Mouse (Mus musculus) heart, embryonic 15.5 days (tissue): ENCODE data around the gene Rap1b. TPM values are rescaled to one million over a fixed set of nuclear protein-coding genes. Genes with fewer than 3 reads are reported as not detected.

Experiments used
- ATAC-seq: fragments of 200-750 bp; cut with Nextera tagmentation; replicated peaks from 2 replicates; pipeline ENCODE4 v1.8.0; 2017; ENCODE audit warnings: low read depth, moderate TSS enrichment; ENCODE audit not compliant: insufficient number of reproducible peaks, insufficient read depth, low FRiP score
- H3K27ac ChIP-seq: fragments of 300-500 bp; sonication (generic); 2 replicates; pipeline ENCODE4 v1.5.1; 2015; ENCODE audit warnings: mild to moderate bottlenecking, inconsistent platforms
- H3K27me3 ChIP-seq: fragments of 300-500 bp; sonication (generic); 2 replicates; pipeline ENCODE4 v1.6.1; 2015; ENCODE audit warnings: inconsistent platforms
- H3K36me3 ChIP-seq: fragments of 300-500 bp; sonication (generic); 2 replicates; pipeline ENCODE4 v1.6.1; 2015; ENCODE audit warnings: mild to moderate bottlenecking, inconsistent platforms
- H3K4me1 ChIP-seq: fragments of 300-500 bp; sonication (generic); replicated peaks from 2 replicates; pipeline ENCODE4 v1.6.1; 2015; ENCODE audit warnings: inconsistent platforms
- H3K4me2 ChIP-seq: fragments of 300-500 bp; sonication (generic); 2 replicates; pipeline ENCODE4 v1.6.1; 2015; ENCODE audit warnings: inconsistent platforms, mild to moderate bottlenecking, moderate library complexity
- H3K4me3 ChIP-seq: fragments of 300-500 bp; sonication (generic); 2 replicates; pipeline ENCODE4 v1.5.1; 2015; ENCODE audit warnings: mild to moderate bottlenecking, inconsistent platforms
- H3K9ac ChIP-seq: fragments of 300-500 bp; sonication (generic); 2 replicates; pipeline ENCODE4 v1.6.1; 2015; ENCODE audit warnings: mild to moderate bottlenecking, inconsistent platforms
- H3K9me3 ChIP-seq: fragments of 300-500 bp; sonication (generic); replicated peaks from 2 replicates; pipeline ENCODE4 v1.6.1; 2016; ENCODE audit warnings: inconsistent platforms
- WGBS: fragments of 180-500 bp; shearing (Covaris S2); methylation state at CpG from one replicate; pipeline ENCODE4 v1.1.7; 2015; ENCODE audit warnings: mixed read lengths; 5-methylcytosine and 5-hydroxymethylcytosine counted together
- polyA plus RNA-seq: library from polyadenylated mRNA; unstranded; fragments of >200 nt; fragmentation: Nextera tagmentation; extraction: Ambion mirVana; gene quantifications from 2 replicates; pipeline ENCODE4 v1.2.1, GENCODE M21; 2015

Gene Rap1b
- polyA plus RNA-seq, 1 experiment from 2014 or later = 112 TPM

- H3K9me3 ChIP-seq = no peaks in the 10 kb centered on the region
- H3K4me3 ChIP-seq = no peak overlapping the region
- no peak overlapping the region for H3K4me2 ChIP-seq
- no peaks in the 10 kb centered on the region for H3K4me1 ChIP-seq
- H3K36me3 ChIP-seq = peaks cover 76% of the 10 kb centered on the region
- ATAC-seq = no peak
- WGBS = 90% methylated on average over 14 of the region's 14 CpGs
- no peak overlapping the region for H3K27ac ChIP-seq
- H3K27me3 ChIP-seq = no peaks in the 10 kb centered on the region
- H3K9ac ChIP-seq = no peak overlapping the region
These were observed 63.2 kb downstream of the Rap1b start for GRCm38 (mm10) chr10:117782491-117783260.

DNA sequence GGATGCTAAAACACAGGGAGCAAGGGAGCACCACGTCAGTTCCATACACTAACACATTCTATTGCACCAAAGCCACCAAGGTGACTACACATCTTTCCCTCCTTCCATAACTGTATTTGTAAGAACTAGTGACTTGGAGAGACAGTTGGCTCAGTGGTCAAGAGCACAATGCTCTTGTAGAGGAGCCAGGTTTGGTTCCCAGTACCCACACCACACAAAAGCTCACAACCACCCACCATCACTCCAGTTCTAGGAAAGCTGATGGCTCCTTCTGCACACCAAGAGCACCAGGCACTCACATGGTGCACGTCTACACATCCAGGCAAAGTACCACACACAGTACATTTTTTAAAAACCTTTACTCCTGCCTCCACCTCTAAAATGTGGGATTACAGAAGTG is 63.8 kb downstream of the Rap1b start:
- no peak for ATAC-seq
- H3K27me3 ChIP-seq = no peaks in the 10 kb centered on the region
- no peaks in the 10 kb centered on the region for H3K4me1 ChIP-seq
- no peak overlapping the region for H3K9ac ChIP-seq
- peaks cover 74% of the 10 kb centered on the region for H3K36me3 ChIP-seq
- no peak overlapping the region for H3K4me2 ChIP-seq
- H3K4me3 ChIP-seq = no peak overlapping the region
- no peak overlapping the region for H3K27ac ChIP-seq
- WGBS = 92% methylated on average over 2 of the region's 2 CpGs
- no peaks in the 10 kb centered on the region for H3K9me3 ChIP-seq

DNA sequence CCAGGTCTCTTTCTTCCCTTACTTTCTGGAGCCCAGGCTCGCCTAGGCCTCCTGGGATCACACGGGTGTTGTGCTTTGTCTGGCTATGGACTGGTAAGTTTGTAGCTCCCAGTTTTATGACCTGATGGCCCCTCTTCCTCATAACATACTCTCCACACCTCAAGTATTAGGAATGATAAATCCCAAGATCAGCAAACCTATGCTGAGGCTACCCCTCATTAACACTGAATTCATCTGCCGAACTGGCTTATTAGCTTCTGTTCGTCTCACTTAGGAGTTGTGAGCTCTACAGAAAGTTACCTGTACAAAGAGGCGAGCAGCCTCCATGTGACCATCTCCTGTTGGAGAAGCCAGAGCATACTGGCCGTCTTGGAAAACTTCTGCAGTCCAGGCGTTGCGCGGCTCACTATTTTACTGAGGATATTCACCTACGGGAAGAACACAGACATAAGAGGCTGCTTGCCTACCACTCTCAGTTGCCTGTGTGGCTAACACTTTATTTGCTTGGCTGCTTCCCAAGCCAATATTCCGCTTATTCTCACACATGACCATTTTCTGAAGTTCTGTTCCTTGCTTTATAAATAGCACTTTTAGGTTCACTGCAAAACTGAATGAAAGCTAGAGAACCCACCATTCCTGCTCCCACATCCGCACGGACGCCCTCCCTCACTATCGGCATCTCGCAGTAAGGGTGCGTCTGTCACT is 64.7 kb downstream of the Rap1b start:
- 92% methylated on average over 17 of the region's 17 CpGs for WGBS
- peaks cover 68% of the 10 kb centered on the region for H3K36me3 ChIP-seq
- H3K4me1 ChIP-seq = no peaks in the 10 kb centered on the region
- no peaks in the 10 kb centered on the region for H3K27me3 ChIP-seq
- no peak overlapping the region for H3K4me2 ChIP-seq
- no peaks in the 10 kb centered on the region for H3K9me3 ChIP-seq
- H3K4me3 ChIP-seq = no peak overlapping the region
- no peak overlapping the region for H3K27ac ChIP-seq
- no peak overlapping the region for H3K9ac ChIP-seq
- ATAC-seq = no peak

DNA sequence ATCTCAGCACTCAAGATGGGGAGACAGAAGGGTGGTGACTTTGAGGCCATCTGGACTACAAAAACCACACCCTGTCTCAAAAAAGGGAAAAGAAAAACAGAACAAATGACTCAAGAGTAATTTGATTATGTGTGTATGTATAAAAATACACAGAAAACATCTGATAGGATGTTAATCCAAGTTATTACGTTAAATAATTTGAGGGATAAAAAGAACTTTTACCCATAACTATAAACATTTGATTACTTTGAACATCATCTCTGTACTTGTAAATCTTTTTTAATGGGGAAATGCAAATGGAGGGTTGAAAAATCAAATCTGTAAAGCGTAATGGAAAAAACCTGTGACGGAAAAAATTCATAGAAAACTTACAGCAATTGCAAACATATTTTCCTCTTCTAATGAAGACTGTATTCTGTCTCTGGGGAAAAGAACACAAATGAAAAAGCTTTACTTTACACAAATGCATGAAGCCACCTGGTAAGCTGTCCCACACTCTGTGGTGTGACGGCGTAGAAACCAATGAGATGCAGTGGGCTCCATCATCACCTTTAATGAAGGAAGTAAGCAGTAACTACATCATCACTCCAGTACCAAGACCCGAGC is 65.4 kb downstream of the Rap1b start:
- Histone ChIP-seq H3K4me1 (no peaks in the 10 kb centered on the region), H3K9ac (no peak overlapping the region), H3K4me2 (no peak overlapping the region), H3K36me3 (peaks cover 71% of the 10 kb centered on the region), H3K27me3 (no peaks in the 10 kb centered on the region), H3K27ac (no peak overlapping the region), H3K9me3 (no peaks in the 10 kb centered on the region), H3K4me3 (no peak overlapping the region)
- no peak for ATAC-seq
- 94% methylated on average over 6 of the region's 6 CpGs for WGBS

DNA sequence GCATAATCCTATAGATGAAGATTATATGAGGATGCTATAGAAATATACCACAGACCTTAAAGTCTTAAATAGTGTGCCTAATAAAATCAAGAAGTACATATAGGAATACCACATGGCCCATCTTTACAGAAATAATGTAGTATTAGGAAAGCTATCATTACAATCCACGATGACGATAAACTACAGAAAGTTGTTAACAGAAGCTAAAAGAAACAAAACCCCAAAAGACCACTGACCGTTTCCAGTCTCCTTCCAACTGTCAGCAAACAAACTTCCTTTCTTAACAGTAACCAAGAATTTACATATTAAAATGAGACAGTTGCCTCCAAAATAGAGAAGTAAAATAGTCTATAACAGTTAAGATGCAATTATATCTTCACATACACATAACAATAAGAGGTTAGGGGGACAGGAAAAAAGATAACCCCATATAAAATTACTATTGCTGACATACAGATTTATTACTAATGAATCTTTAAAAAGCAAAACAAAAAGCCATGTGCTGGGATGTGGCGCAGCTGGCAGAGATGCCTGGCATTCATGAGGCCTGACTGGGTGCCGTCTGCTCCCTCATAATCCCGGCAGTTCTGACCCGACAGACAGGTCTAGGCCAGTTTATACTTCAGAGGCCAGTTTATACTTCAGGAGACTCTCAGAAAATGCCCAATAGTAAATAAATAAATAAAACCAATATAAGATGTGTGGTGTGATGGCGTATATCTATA is 66.1 kb downstream of the Rap1b start:
- Histone ChIP-seq H3K9me3 (no peaks in the 10 kb centered on the region), H3K27ac (no peak overlapping the region), H3K4me3 (no peak overlapping the region), H3K36me3 (peaks cover 71% of the 10 kb centered on the region), H3K9ac (no peak overlapping the region), H3K4me1 (no peaks in the 10 kb centered on the region), H3K27me3 (no peaks in the 10 kb centered on the region), H3K4me2 (no peak overlapping the region)
- 90% methylated on average over 8 of the region's 8 CpGs for WGBS
- no peak for ATAC-seq

DNA sequence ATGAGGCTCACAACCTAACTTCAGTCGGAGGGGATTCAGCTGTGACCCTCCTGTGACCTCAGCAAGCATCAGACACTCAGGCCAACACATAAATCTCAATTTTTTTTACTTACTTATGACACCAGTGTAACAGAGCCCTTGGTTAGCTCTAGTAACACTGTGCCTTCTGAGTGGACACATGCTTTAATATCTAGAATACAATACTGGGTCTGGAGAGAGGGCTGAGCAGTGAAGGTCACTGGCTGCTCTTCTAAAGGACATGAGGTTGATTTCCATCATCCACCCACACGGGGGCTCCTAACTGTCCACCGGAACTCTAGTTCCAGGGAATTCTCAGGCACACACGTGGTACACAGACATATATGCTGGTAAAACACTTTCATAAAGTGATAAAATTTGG is 66.9 kb downstream of the Rap1b start:
- no peaks in the 10 kb centered on the region for H3K4me1 ChIP-seq
- H3K27ac ChIP-seq = no peak overlapping the region
- 74% methylated on average over 4 of the region's 4 CpGs for WGBS
- H3K4me3 ChIP-seq = no peak overlapping the region
- no peak overlapping the region for H3K9ac ChIP-seq
- H3K27me3 ChIP-seq = no peaks in the 10 kb centered on the region
- peaks cover 77% of the 10 kb centered on the region for H3K36me3 ChIP-seq
- no peak overlapping the region for H3K4me2 ChIP-seq
- H3K9me3 ChIP-seq = no peaks in the 10 kb centered on the region
- ATAC-seq = no peak

DNA sequence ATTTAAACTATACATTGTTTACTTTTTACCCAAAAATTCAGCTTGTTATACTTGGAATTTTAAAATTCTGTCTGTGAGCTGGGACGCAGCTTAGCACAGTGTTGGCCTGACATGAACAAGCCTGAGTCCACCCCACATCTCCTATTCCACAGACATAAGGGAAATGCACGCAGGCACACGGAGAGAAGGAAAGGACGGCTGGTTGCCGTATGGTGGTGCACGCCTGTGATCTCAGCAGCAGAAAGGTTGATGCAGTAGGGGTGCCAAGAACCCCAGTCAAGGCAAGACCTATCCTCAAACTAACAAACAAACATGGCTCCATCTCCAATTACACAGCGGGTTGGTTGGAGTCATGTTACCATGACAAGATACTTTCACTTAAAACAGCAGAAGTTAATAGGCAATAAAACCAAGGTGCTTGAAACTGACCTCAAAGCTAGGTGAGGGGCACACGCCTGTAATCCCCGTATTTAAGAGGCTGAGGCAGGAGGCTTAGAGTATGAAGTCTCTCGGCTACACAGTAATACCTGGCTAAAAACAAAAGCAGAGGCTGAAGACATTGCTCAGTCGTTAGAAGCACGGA is 67.4 kb downstream of the Rap1b start:
- Histone ChIP-seq H3K4me1 (no peaks in the 10 kb centered on the region), H3K4me3 (no peak overlapping the region), H3K27me3 (no peaks in the 10 kb centered on the region), H3K36me3 (peaks cover 75% of the 10 kb centered on the region), H3K4me2 (no peak overlapping the region), H3K9ac (no peak overlapping the region), H3K9me3 (no peaks in the 10 kb centered on the region), H3K27ac (no peak overlapping the region)
- no peak for ATAC-seq
- 90% methylated on average over 12 of the region's 12 CpGs for WGBS

DNA sequence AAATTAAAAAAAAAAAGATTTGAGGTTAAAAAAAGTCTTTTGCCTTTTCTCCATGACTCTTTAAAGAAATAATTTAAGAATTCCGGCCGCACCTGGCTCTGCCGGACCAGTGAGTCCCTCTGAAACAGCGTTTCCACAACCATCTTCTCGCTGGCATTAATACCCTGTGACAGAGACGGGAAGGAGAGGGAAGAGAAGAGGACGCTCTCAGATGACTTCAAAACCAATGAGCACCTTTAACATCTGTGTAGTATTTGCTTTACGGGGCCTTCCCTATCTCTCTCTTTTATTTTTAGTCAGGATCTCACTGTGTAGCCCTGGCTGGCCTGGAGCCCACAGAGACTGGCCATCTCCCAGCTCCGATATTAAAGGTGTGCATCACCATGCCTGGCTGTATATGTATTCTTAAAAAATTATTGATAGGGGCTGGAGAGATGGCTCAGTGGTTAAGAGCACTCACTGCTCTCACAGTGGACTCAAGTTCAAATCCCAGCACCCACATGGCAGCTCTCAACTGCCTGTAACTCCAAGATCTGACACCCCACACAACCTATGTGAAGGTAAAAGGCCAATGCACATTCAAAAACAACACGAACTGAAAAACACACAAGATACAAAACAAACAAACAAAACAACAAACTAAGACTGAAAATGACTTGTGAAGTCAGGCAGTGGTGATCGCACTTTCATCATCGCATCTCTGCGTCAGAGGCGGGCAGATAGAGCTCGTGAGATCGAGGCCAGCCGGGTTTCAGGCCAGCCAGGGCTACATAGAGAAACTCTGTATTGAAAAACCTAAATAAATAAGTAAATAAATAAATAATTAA is 68.1 kb downstream of the Rap1b start:
- no peaks in the 10 kb centered on the region for H3K9me3 ChIP-seq
- H3K4me2 ChIP-seq = no peak overlapping the region
- peaks cover 76% of the 10 kb centered on the region for H3K36me3 ChIP-seq
- WGBS = 89% methylated on average over 17 of the region's 17 CpGs
- no peaks in the 10 kb centered on the region for H3K27me3 ChIP-seq
- H3K4me3 ChIP-seq = no peak overlapping the region
- H3K9ac ChIP-seq = no peak overlapping the region
- ATAC-seq = no peak
- no peak overlapping the region for H3K27ac ChIP-seq
- no peaks in the 10 kb centered on the region for H3K4me1 ChIP-seq

- Histone ChIP-seq H3K4me2 (no peak overlapping the region), H3K4me1 (no peaks in the 10 kb centered on the region), H3K9me3 (no peaks in the 10 kb centered on the region), H3K27me3 (no peaks in the 10 kb centered on the region), H3K9ac (no peak overlapping the region), H3K4me3 (no peak overlapping the region), H3K36me3 (peaks cover 79% of the 10 kb centered on the region), H3K27ac (no peak overlapping the region)
- 95% methylated on average over 3 of the region's 3 CpGs for WGBS
- no peak for ATAC-seq
These were observed 68.7 kb downstream of the Rap1b start for GRCm38 (mm10) chr10:117777103-117777470.

GRCm38 (mm10) chr10:117776281-117777102 is 69.3 kb downstream of the Rap1b start:
- 61% methylated on average over 12 of the region's 12 CpGs for WGBS
- Histone ChIP-seq H3K27me3 (no peaks in the 10 kb centered on the region), H3K4me3 (no peak overlapping the region), H3K27ac (no peak overlapping the region), H3K9me3 (no peaks in the 10 kb centered on the region), H3K4me1 (no peaks in the 10 kb centered on the region), H3K36me3 (peaks cover 76% of the 10 kb centered on the region), H3K9ac (no peak overlapping the region), H3K4me2 (no peak overlapping the region)
- ATAC-seq = no peak
